Mouse (Mus musculus): ENCODE data around the gene Teddm2.

Teddm2 gene

GRCm38 (mm10) chr1:153899731-153900380 lies at the start of gene Teddm2, which contains the start of gene Glul:
Teddm2 (minus strand) TSS chr1:153900228.
Glul (plus strand) TSS chr1:153899944.
- no peak for DNase-seq (ENCODE audit: extremely low read depth, low read depth, low spot score)

- no peak for DNase-seq (ENCODE audit: extremely low read depth, low read depth, low spot score)
Observed at GRCm38 (mm10) chr1:153947837-153948236, 47.8 kb upstream of the Teddm2 start.

- DNase-seq (ENCODE audit: extremely low read depth, low read depth, low spot score) = no peak
Observed at GRCm38 (mm10) chr1:153946971-153947370, 46.9 kb upstream of the Teddm2 start.

- DNase-seq (ENCODE audit: extremely low read depth, low read depth, low spot score) = no peak
Observed at GRCm38 (mm10) chr1:153945181-153945580, 45.2 kb upstream of the Teddm2 start.

- DNase-seq (ENCODE audit: extremely low read depth, low read depth, low spot score) = no peak
Observed at GRCm38 (mm10) chr1:153940986-153941385, 41.0 kb upstream of the Teddm2 start.

- no peak for DNase-seq (ENCODE audit: extremely low read depth, low read depth, low spot score)
Observed at GRCm38 (mm10) chr1:153937025-153937424, 37.0 kb upstream of the Teddm2 start.

- no peak for DNase-seq (ENCODE audit: extremely low read depth, low read depth, low spot score)
Observed at GRCm38 (mm10) chr1:153935844-153936380, 35.9 kb upstream of the Teddm2 start.

GRCm38 (mm10) chr1:153933772-153934171 lies 33.7 kb upstream of the Teddm2 start:
- no peak for DNase-seq (ENCODE audit: extremely low read depth, low read depth, low spot score)

- no peak for DNase-seq (ENCODE audit: extremely low read depth, low read depth, low spot score)
Observed at GRCm38 (mm10) chr1:153930431-153930830, 30.4 kb upstream of the Teddm2 start.

GRCm38 (mm10) chr1:153924395-153925385 lies 24.7 kb upstream of the Teddm2 start:
- DNase-seq (ENCODE audit: extremely low read depth, low read depth, low spot score) = no peak

- no peak for DNase-seq (ENCODE audit: extremely low read depth, low read depth, low spot score)
Observed at GRCm38 (mm10) chr1:153922571-153923021, 22.6 kb upstream of the Teddm2 start.

- DNase-seq (ENCODE audit: extremely low read depth, low read depth, low spot score) = no peak
Observed at GRCm38 (mm10) chr1:153921642-153922041, 21.6 kb upstream of the Teddm2 start.

GRCm38 (mm10) chr1:153918521-153919206 lies 18.6 kb upstream of the Teddm2 start:
- DNase-seq (ENCODE audit: extremely low read depth, low read depth, low spot score) = no peak

- DNase-seq (ENCODE audit: extremely low read depth, low read depth, low spot score) = no peak
Observed at GRCm38 (mm10) chr1:153913869-153914268, 13.8 kb upstream of the Teddm2 start.

GRCm38 (mm10) chr1:153911276-153911795 lies 11.3 kb upstream of the Teddm2 start:
- no peak for DNase-seq (ENCODE audit: extremely low read depth, low read depth, low spot score)

- DNase-seq (ENCODE audit: extremely low read depth, low read depth, low spot score) = no peak
Observed at GRCm38 (mm10) chr1:153910423-153910822, 10.4 kb upstream of the Teddm2 start.

GRCm38 (mm10) chr1:153909963-153910291 lies 9.9 kb upstream of the Teddm2 start:
- DNase-seq (ENCODE audit: extremely low read depth, low read depth, low spot score) = no peak

- DNase-seq (ENCODE audit: extremely low read depth, low read depth, low spot score) = no peak
Observed at GRCm38 (mm10) chr1:153909213-153909962, 9.4 kb upstream of the Teddm2 start.

GRCm38 (mm10) chr1:153908741-153909140 lies 8.7 kb upstream of the Teddm2 start:
- DNase-seq (ENCODE audit: extremely low read depth, low read depth, low spot score) = no peak

GRCm38 (mm10) chr1:153908208-153908607 lies 8.2 kb upstream of the Teddm2 start:
- DNase-seq (ENCODE audit: extremely low read depth, low read depth, low spot score) = no peak
